Mouse (Mus musculus): ENCODE measurements around the gene Pgrmc2. TPM values are rescaled to one million over a fixed set of nuclear protein-coding genes. Genes with fewer than 3 reads are reported as not detected.
A peak's percentile ranks its signal among the peaks of the same experiment; 100 is the strongest.

The Pgrmc2 gene
- polyA plus RNA-seq (2021): 99.6 TPM

DNA sequence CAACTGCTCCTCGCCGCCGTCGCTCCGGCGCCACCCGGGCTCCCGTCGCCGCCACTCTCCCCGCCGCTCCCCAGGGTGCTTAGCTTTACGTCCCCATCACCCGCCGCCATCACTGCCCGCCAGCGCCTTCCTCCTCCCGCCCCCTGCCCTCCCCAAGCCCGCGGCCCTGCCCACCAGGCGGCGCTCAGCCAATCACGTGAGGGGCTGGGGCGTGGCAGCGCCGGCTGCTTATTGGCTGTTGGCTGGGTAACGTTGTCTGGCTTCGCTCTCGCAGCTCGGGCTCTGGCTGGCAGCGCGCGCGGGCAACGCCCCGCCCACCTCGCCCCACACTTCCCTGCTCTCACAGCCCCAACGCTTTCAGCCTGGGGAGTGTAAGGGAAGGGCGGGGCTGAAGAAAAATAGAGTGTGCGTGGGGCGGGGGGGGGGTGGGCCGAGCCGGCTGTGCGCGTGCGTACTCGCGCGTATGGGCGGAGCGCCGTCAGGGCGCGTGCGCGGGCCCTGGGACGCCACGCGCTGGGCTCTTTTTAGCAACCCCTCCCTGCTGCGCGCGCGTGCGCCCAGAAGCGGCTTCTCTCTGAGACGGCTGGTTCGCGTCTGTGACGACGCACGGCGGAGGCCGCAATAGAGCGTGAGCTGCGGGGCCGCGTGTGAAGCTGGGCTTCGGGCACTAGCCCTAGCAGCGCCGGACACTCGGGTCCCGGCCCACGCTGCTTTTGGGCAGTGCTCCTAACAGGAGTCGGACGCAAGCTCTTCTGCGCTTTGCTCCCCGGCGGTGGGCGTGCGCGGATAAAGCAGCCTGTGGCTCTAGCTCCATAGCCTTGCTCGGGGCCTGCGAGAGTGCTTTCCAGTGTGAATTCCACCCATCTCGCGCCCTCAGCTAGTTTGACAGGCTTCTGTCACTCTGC is at the start of gene Pgrmc2:
Pgrmc2 (minus strand) TSS at position 162 of the 905 bp plus-strand sequence.
- DNase-seq (ENCODE audit: low read depth, low spot score) (peak; percentile 99), ATAC-seq (peak; percentile 98)
- no peaks in the 10 kb centered on the region for H3K27me3 ChIP-seq
- no peak for TF ChIP-seq CTCF (IDR thresholded peaks at IDR 0.05)
- in situ Hi-C loops (cut with MboI; ENCODE audit: low pct_unique_long_range_greater_than_20kb): no loop called here
- ChIA-PET CTCF (interaction anchor here (0.7 to 3.0 kb wide), 4 partner anchors 11 to 99 kb away, joined by 3 to 13 read pairs (median 6); no protein-coding TSS in a partner anchor), POLR2A (interaction anchor here (0.7 to 1.6 kb wide), 8 partner anchors 10 to 419 kb away, joined by 3 to 5 read pairs (median 4); no protein-coding TSS in a partner anchor)

DNA sequence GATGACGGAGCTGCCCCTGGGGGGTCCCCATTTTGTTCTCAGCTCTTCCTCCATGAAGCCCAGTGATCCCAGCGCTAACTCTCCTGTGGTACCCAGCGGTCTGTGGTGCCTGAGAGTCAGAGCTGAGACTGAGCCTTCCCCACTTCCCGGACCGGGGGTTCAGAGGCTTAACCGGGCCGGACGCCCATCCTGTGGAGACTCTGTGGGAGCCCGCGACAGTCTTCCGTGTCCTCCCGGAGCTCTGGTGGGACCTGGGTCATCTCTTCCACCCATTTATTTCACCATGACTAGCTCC is 41.1 kb upstream of the Pgrmc2 start:
- ChIA-PET POLR2A (interaction anchor here (1.1 to 1.5 kb wide), 3 partner anchors 10 to 19 kb away, joined by 3 to 4 read pairs (median 4); no protein-coding TSS in a partner anchor), CTCF (interaction anchor here (1.0 to 2.3 kb wide), 4 partner anchors 10 to 82 kb away, joined by 3 to 10 read pairs (median 5); no protein-coding TSS in a partner anchor)
- no peak for DNase-seq (ENCODE audit: low read depth, low spot score)
- no peak for ATAC-seq
- peaks cover 19% of the 10 kb centered on the region for H3K27me3 ChIP-seq
- in situ Hi-C loops (cut with MboI; ENCODE audit: low pct_unique_long_range_greater_than_20kb): no loop called here
- TF ChIP-seq CTCF (IDR thresholded peaks at IDR 0.05): no peak

- in situ Hi-C loops (cut with MboI; ENCODE audit: low pct_unique_long_range_greater_than_20kb): no loop called here
- ChIA-PET CTCF (interaction anchor here (1.0 to 2.3 kb wide), 4 partner anchors 11 to 81 kb away, joined by 3 to 10 read pairs (median 5); no protein-coding TSS in a partner anchor), POLR2A (interaction anchor here (0.7 to 1.5 kb wide), 4 partner anchors 10 to 139 kb away, joined by 3 to 4 read pairs (median 4); no protein-coding TSS in a partner anchor)
- DNase-seq (ENCODE audit: low read depth, low spot score) (no peak), ATAC-seq (no peak)
- no peak for TF ChIP-seq CTCF (IDR thresholded peaks at IDR 0.05)
- H3K27me3 ChIP-seq: peaks cover 24% of the 10 kb centered on the region
These were observed 40.5 kb upstream of the Pgrmc2 start for GRCm38 (mm10) chr3:41123190-41123999.

GRCm38 (mm10) chr3:41118173-41118572 is 35.3 kb upstream of the Pgrmc2 start:
- no peak for ATAC-seq
- ChIA-PET POLR2A (no interaction called here), CTCF (no interaction called here)
- in situ Hi-C loops (cut with MboI; ENCODE audit: low pct_unique_long_range_greater_than_20kb): no loop called here
- H3K27me3 ChIP-seq: peaks cover 18% of the 10 kb centered on the region
- no peak for DNase-seq (ENCODE audit: low read depth, low spot score)
- TF ChIP-seq CTCF (IDR thresholded peaks at IDR 0.05): no peak

- CTCF ChIA-PET: interaction anchor here (1.2 kb wide), 1 partner anchor 21 kb away, joined by 3 read pairs; no protein-coding TSS in a partner anchor
- TF ChIP-seq CTCF (IDR thresholded peaks at IDR 0.05): no peak
These were observed 34.6 kb upstream of the Pgrmc2 start for GRCm38 (mm10) chr3:41117447-41117846.

DNA sequence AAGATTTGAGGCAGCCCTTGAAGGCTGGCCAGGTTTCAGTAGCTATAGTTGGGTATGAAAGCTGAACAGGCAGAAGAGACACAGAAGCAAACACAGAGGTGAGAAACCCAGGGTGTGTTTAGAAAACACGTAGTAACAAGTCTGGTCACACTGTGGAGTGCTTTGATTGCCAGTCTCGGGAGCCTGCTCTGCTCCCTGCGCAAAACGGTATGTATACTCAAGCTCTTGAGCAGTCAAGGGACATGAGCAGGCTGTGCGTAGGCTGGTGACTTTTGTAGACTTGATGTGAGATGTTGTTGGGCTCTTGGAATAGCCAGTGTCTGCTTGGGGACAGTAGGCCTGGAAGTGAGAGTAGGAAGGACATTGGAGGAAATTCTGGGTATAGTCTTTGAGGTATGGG is 30.3 kb upstream of the Pgrmc2 start:
- no peak for DNase-seq (ENCODE audit: low read depth, low spot score)
- no peak for TF ChIP-seq CTCF (IDR thresholded peaks at IDR 0.05)
- no peaks in the 10 kb centered on the region for H3K27me3 ChIP-seq
- in situ Hi-C loops (cut with MboI; ENCODE audit: low pct_unique_long_range_greater_than_20kb): no loop called here
- ChIA-PET POLR2A (interaction anchor here (1.0 to 1.8 kb wide), 2 partner anchors 10 to 31 kb away, joined by 3 to 4 read pairs; partner anchors contain the start of gene Pgrmc2), CTCF (interaction anchor here (0.9 to 1.1 kb wide), 2 partner anchors 11 to 20 kb away, joined by 3 read pairs; no protein-coding TSS in a partner anchor)
- ATAC-seq: no peak

More at GRCm38 (mm10) chr3:41117447-41117846, 34.6 kb upstream of the Pgrmc2 start:
- POLR2A ChIA-PET: no interaction called here
- ATAC-seq (no peak), DNase-seq (ENCODE audit: low read depth, low spot score) (no peak)
- H3K27me3 ChIP-seq: peaks cover 18% of the 10 kb centered on the region
- in situ Hi-C loops (cut with MboI; ENCODE audit: low pct_unique_long_range_greater_than_20kb): no loop called here

DNA sequence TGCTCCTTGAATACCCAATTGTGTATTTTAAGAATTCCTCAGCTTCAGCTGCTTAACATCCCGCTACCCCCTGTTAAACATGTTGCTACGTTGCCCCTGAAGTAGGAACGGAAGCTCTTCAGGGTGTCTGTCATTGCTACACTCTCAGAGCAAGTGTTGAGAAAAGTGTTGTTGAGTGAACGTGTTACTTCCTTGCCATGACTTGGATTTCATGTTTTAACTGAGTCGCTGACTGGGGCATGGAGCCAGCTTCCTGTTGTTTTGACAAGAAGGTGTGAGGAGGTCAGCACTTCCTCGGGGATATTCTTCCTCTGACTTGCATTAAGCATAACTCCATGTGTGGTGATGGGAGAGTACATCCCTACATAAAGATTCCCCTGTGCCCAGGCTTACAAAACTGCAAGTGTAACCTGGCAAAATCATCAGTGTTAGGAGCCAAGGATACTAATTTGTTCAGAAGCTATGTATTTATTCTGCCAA is 25.5 kb upstream of the Pgrmc2 start:
- peak; percentile 55 for ATAC-seq
- in situ Hi-C loops (cut with MboI; ENCODE audit: low pct_unique_long_range_greater_than_20kb): no loop called here
- TF ChIP-seq CTCF (IDR thresholded peaks at IDR 0.05): no peak

DNA sequence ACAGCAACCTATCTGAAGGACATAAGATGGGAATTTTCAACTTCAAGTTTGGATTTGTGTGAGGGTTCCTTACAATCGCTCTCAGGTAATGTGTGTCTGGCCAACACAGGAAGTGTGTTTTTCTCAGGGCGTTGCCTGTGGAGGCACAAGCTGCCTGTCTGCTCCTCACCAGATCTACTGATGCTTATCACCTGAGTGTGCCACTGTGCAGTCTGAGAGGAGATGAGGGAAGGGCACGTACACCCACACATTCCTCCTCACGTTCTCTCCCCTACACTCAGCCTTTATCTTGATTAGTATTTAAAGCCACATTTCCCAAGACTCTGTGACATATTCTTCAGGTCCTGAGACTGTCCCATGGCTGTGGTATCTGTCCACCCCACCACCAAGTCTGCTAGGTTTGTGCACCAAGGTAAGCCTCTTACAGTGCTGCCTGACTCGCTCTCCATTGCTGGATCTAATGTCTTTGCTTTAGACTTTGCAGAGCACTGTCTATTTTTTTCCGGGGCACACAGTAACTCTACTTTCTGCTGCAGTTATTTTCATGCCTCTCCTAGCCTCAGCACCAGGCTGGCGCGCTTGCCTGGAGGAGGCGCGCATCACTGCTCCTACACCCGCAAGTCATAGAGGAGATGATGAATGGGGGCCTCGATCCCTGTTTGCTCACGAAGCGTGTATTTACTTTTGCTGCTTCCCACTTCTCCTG is 24.9 kb upstream of the Pgrmc2 start:
- peak; percentile 49 for ATAC-seq
- no peaks in the 10 kb centered on the region for H3K27me3 ChIP-seq
- no peak for TF ChIP-seq CTCF (IDR thresholded peaks at IDR 0.05)
- ChIA-PET POLR2A (no interaction called here), CTCF (interaction anchor here (1.1 to 2.2 kb wide), 5 partner anchors 10 to 52 kb away, joined by 3 to 10 read pairs (median 3); no protein-coding TSS in a partner anchor)
- no peak for DNase-seq (ENCODE audit: low read depth, low spot score)
- in situ Hi-C loops (cut with MboI; ENCODE audit: low pct_unique_long_range_greater_than_20kb): no loop called here

More for the DNA sequence above, 25.5 kb upstream of the Pgrmc2 start:
- H3K27me3 ChIP-seq: no peaks in the 10 kb centered on the region
- no peak for DNase-seq (ENCODE audit: low read depth, low spot score)
- ChIA-PET POLR2A (no interaction called here), CTCF (interaction anchor here (1.4 to 3.6 kb wide), 3 partner anchors 13 to 31 kb away, joined by 4 to 14 read pairs (median 10); no protein-coding TSS in a partner anchor)

DNA sequence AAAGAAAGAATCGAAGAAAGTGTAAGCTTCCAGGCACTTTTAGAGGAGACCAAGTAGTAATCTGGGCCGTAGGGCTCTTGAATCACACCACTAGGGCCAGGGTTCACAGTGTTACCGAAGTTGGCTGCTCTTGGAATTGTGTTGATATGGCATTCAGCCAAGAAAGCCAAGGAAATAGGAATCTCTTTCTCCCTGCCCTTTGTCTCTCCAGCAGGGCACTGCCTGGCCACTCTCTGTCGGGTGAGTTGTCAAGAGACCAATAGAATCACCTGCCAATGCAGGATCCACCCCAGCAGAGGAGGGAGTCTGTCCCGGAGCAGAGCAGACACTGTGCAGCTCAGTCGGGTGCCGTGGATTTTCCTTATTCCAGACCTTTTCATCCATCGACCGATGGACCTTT is 19.1 kb upstream of the Pgrmc2 start:
- CTCF ChIA-PET: interaction anchor here (1.7 to 4.2 kb wide), 3 partner anchors 9 to 14 kb away, joined by 5 to 16 read pairs (median 9); no protein-coding TSS in a partner anchor
- ATAC-seq (no peak), DNase-seq (ENCODE audit: low read depth, low spot score) (no peak)
- no peaks in the 10 kb centered on the region for H3K27me3 ChIP-seq
- in situ Hi-C loops (cut with MboI; ENCODE audit: low pct_unique_long_range_greater_than_20kb): no loop called here
- no peak for TF ChIP-seq CTCF (IDR thresholded peaks at IDR 0.05)
- POLR2A ChIA-PET: interaction anchor here (1.0 kb wide), 1 partner anchor 20 kb away, joined by 3 read pairs; no protein-coding TSS in a partner anchor

Measured in Patski (cell line).